Mouse (Mus musculus): ENCODE data around the gene Herpud2. TPM values are rescaled to one million over a fixed set of nuclear protein-coding genes. Genes with fewer than 3 reads are reported as not detected.

Herpud2 gene
- total and polyA plus RNA-seq, 3 experiments: 4.2 to 16.2 (median 8.3) TPM

- H3K9me3 ChIP-seq (replicated peaks; ENCODE audit: low read length): peaks cover 3% of the 10 kb centered on the region
- H3K4me1 ChIP-seq (ENCODE audit: control insufficient read depth in 1 of 2, insufficient read depth in 2 of 2): peaks cover 0 to 5% of the 10 kb centered on the region in 2 experiments; a peak in 1 of 4 replicates
- H3K79me2 ChIP-seq (replicated peaks; ENCODE audit: control insufficient read depth, extremely low read depth, insufficient read depth, poor library complexity, severe bottlenecking): no peaks in the 10 kb centered on the region
- no peak overlapping the region for H3K4me2 ChIP-seq (ENCODE audit: insufficient read depth, low read depth, poor library complexity, severe bottlenecking)
- dilution Hi-C loops (cut with MboI; ENCODE audit: extremely low pct_ligation_motif_present, extremely low pct_unique_long_range_greater_than_20kb, low sequenced_read_pairs): no loop called here
- no peaks in the 10 kb centered on the region for H3K27me3 ChIP-seq (replicated peaks)
- H3K36me3 ChIP-seq (replicated peaks in 1 of 2; ENCODE audit: control insufficient read depth in 1 of 2, insufficient read depth in 1 of 2, low read length in 1 of 2): no peaks in the 10 kb centered on the region
- no peak overlapping the region for H3K27ac ChIP-seq (ENCODE audit: insufficient read depth, low read depth)
- DNase-seq (ENCODE audit: extremely low read depth): no peak
- in situ Hi-C loops (cut with MboI; ENCODE audit: low pct_ligation_motif_present, low pct_unique_long_range_greater_than_20kb, low sequenced_read_pairs): no loop called here
- no peak overlapping the region for H3K4me3 ChIP-seq (replicated peaks in 1 of 3; ENCODE audit: low read depth in 2 of 3, low read length in 2 of 3, poor library complexity in 1 of 3)
- H3K9ac ChIP-seq (ENCODE audit: insufficient read depth, low read depth): no peak overlapping the region
- no peak for TF ChIP-seq GABPA (IDR thresholded peaks at IDR 0.05; ENCODE audit: insufficient replicate concordance, low read depth, low read length)
- no peak for TF ChIP-seq IRF4 (IDR thresholded peaks at IDR 0.05; ENCODE audit: low read depth, low read length)
- no peak for TF ChIP-seq BHLHE40 (IDR thresholded peaks at IDR 0.05; ENCODE audit: low read depth, low read length)
- no peak for TF ChIP-seq ZNF384 (IDR thresholded peaks at IDR 0.05; ENCODE audit: low read depth, low read length)
- no peak for TF ChIP-seq CHD1 (IDR thresholded peaks at IDR 0.05; ENCODE audit: low read depth, low read length)
- TF ChIP-seq UBTF (IDR thresholded peaks at IDR 0.05; ENCODE audit: low read depth, low read length): no peak
- TF ChIP-seq TCF12 (IDR thresholded peaks at IDR 0.05; ENCODE audit: low read depth, low read length): no peak
- TF ChIP-seq CTCF (conservative IDR thresholded peaks at IDR 0.05 in 1 of 2, IDR thresholded peaks at IDR 0.05 in 1 of 2; ENCODE audit: low read depth in 2 of 2, low read length in 2 of 2): no peak
Measured at GRCm38 (mm10) chr9:25158218-25158617, 6.6 kb upstream of the Herpud2 start.

- H3K27me3 ChIP-seq (replicated peaks): no peaks in the 10 kb centered on the region
- no peak overlapping the region for H3K9ac ChIP-seq (ENCODE audit: insufficient read depth, low read depth)
- H3K9me3 ChIP-seq (replicated peaks; ENCODE audit: low read length): peaks cover 3% of the 10 kb centered on the region
- dilution Hi-C loops (cut with MboI; ENCODE audit: extremely low pct_ligation_motif_present, extremely low pct_unique_long_range_greater_than_20kb, low sequenced_read_pairs): no loop called here
- H3K27ac ChIP-seq (ENCODE audit: insufficient read depth, low read depth): no peak overlapping the region
- H3K4me2 ChIP-seq (ENCODE audit: insufficient read depth, low read depth, poor library complexity, severe bottlenecking): no peak overlapping the region
- in situ Hi-C loops (cut with MboI; ENCODE audit: low pct_ligation_motif_present, low pct_unique_long_range_greater_than_20kb, low sequenced_read_pairs): no loop called here
- H3K4me3 ChIP-seq (replicated peaks in 1 of 3; ENCODE audit: low read depth in 2 of 3, low read length in 2 of 3, poor library complexity in 1 of 3): no peak overlapping the region
- H3K4me1 ChIP-seq (ENCODE audit: control insufficient read depth in 1 of 2, insufficient read depth in 2 of 2): peaks cover 0 to 12% of the 10 kb centered on the region in 2 experiments; a peak in 1 of 4 replicates
- no peaks in the 10 kb centered on the region for H3K79me2 ChIP-seq (replicated peaks; ENCODE audit: control insufficient read depth, extremely low read depth, insufficient read depth, poor library complexity, severe bottlenecking)
- DNase-seq (ENCODE audit: extremely low read depth): peak; percentile 37
- TF ChIP-seq USF1 (IDR thresholded peaks at IDR 0.05; ENCODE audit: low read depth, low read length) (no peak), USF2 (conservative IDR thresholded peaks at IDR 0.05; ENCODE audit: low read depth, low read length) (no peak), SMC3 (IDR thresholded peaks at IDR 0.05; ENCODE audit: low read depth, low read length) (peak; percentile 38; the same call in 1 of the 2 replicates), IRF4 (IDR thresholded peaks at IDR 0.05; ENCODE audit: low read depth, low read length) (no peak), PAX5 (IDR thresholded peaks at IDR 0.05; ENCODE audit: low read length) (no peak), RAD21 (IDR thresholded peaks at IDR 0.05; ENCODE audit: low read depth, low read length) (peak; percentile 47), ZC3H11A (IDR thresholded peaks at IDR 0.05; ENCODE audit: low read depth, low read length) (no peak), POLR2A (IDR thresholded peaks at IDR 0.05; ENCODE audit: low read depth, low read length) (no peak), CTCF (conservative IDR thresholded peaks at IDR 0.05 in 1 of 2, IDR thresholded peaks at IDR 0.05 in 1 of 2; ENCODE audit: low read depth in 2 of 2, low read length in 2 of 2) (peak; percentile 18 to 59; a peak in 2 of 4 replicates), ZNF384 (IDR thresholded peaks at IDR 0.05; ENCODE audit: low read depth, low read length) (peak; percentile 65)
- no peaks in the 10 kb centered on the region for H3K36me3 ChIP-seq (replicated peaks in 1 of 2; ENCODE audit: control insufficient read depth in 1 of 2, insufficient read depth in 1 of 2, low read length in 1 of 2)
Measured at GRCm38 (mm10) chr9:25156377-25156776, 4.8 kb upstream of the Herpud2 start.
